Mouse (Mus musculus): ENCODE results near the gene Kif5a. TPM values are rescaled to one million over a fixed set of nuclear protein-coding genes. Genes with fewer than 3 reads are reported as not detected.

Gene Kif5a
- polyA plus RNA-seq, 1 experiment from 2014 or later, result 14.9 TPM

GRCm38 (mm10) chr10:127287271-127287935, 24.3 kb upstream of the Kif5a start:
- H3K27ac ChIP-seq (replicated peaks), result peak overlapping the region; percentile 97
- H3K27me3 ChIP-seq (ENCODE audit: low read depth, poor library complexity, severe bottlenecking), result no peaks in the 10 kb centered on the region
- H3K36me3 ChIP-seq, result peaks cover 50% of the 10 kb centered on the region
- DNase-seq (ENCODE audit: low spot score), result no peak
- H3K4me1 ChIP-seq, result peaks cover 77% of the 10 kb centered on the region
- peak overlapping the region; percentile 65 for H3K4me3 ChIP-seq
- 83% methylated on average over 15 of the region's 15 CpGs for WGBS
- H3K9me3 ChIP-seq (replicated peaks), result no peaks in the 10 kb centered on the region

- peaks cover 73% of the 10 kb centered on the region for H3K4me1 ChIP-seq
- no peaks in the 10 kb centered on the region for H3K27me3 ChIP-seq (ENCODE audit: low read depth, poor library complexity, severe bottlenecking)
- H3K27ac ChIP-seq (replicated peaks), result peak overlapping the region; percentile 70
- WGBS, result 54% methylated on average over 7 of the region's 7 CpGs
- H3K36me3 ChIP-seq, result peaks cover 57% of the 10 kb centered on the region
- peak; percentile 44 for DNase-seq (ENCODE audit: low spot score)
- H3K9me3 ChIP-seq (replicated peaks), result no peaks in the 10 kb centered on the region
- H3K4me3 ChIP-seq, result peak overlapping the region; percentile 65
Measured at GRCm38 (mm10) chr10:127286730-127287129, 23.6 kb upstream of the Kif5a start.

GRCm38 (mm10) chr10:127286194-127286593, 23.0 kb upstream of the Kif5a start:
- H3K4me3 ChIP-seq, result peak overlapping the region; percentile 65; the same call in 1 of the 2 replicates
- H3K27ac ChIP-seq (replicated peaks), result peak overlapping the region; percentile 70
- no peak for DNase-seq (ENCODE audit: low spot score)
- H3K9me3 ChIP-seq (replicated peaks), result no peaks in the 10 kb centered on the region
- peaks cover 67% of the 10 kb centered on the region for H3K4me1 ChIP-seq
- H3K36me3 ChIP-seq, result peaks cover 62% of the 10 kb centered on the region
- 80% methylated on average over 7 of the region's 7 CpGs for WGBS
- H3K27me3 ChIP-seq (ENCODE audit: low read depth, poor library complexity, severe bottlenecking), result no peaks in the 10 kb centered on the region

GRCm38 (mm10) chr10:127285644-127286043, 22.5 kb upstream of the Kif5a start:
- Histone ChIP-seq H3K4me3 (peak overlapping the region; percentile 65; the same call in 1 of the 2 replicates), H3K9me3 (replicated peaks) (no peaks in the 10 kb centered on the region), H3K27me3 (ENCODE audit: low read depth, poor library complexity, severe bottlenecking) (no peaks in the 10 kb centered on the region), H3K4me1 (peaks cover 65% of the 10 kb centered on the region), H3K36me3 (peaks cover 68% of the 10 kb centered on the region), H3K27ac (replicated peaks) (peak overlapping the region; percentile 70)
- no peak for DNase-seq (ENCODE audit: low spot score)
- WGBS, result 82% methylated on average over 13 of the region's 13 CpGs

GRCm38 (mm10) chr10:127284724-127285500, 21.8 kb upstream of the Kif5a start:
- H3K27ac ChIP-seq (replicated peaks), result peak overlapping the region; percentile 70
- H3K9me3 ChIP-seq (replicated peaks), result no peaks in the 10 kb centered on the region
- peaks cover 62% of the 10 kb centered on the region for H3K4me1 ChIP-seq
- H3K36me3 ChIP-seq, result peaks cover 75% of the 10 kb centered on the region
- peak overlapping the region; percentile 65; the same call in 1 of the 2 replicates for H3K4me3 ChIP-seq
- no peak for DNase-seq (ENCODE audit: low spot score)
- H3K27me3 ChIP-seq (ENCODE audit: low read depth, poor library complexity, severe bottlenecking), result no peaks in the 10 kb centered on the region
- 79% methylated on average over 11 of the region's 11 CpGs for WGBS

- Histone ChIP-seq H3K27ac (replicated peaks) (peak overlapping the region; percentile 70; the same call in 1 of the 2 replicates), H3K4me3 (peak overlapping the region; percentile 16; the same call in 1 of the 2 replicates), H3K9me3 (replicated peaks) (no peaks in the 10 kb centered on the region), H3K27me3 (ENCODE audit: low read depth, poor library complexity, severe bottlenecking) (no peaks in the 10 kb centered on the region), H3K4me1 (peaks cover 54% of the 10 kb centered on the region), H3K36me3 (peaks cover 83% of the 10 kb centered on the region)
- no peak for DNase-seq (ENCODE audit: low spot score)
- WGBS, result 86% methylated on average over 7 of the region's 7 CpGs
Measured at GRCm38 (mm10) chr10:127284105-127284622, 21.0 kb upstream of the Kif5a start.

- H3K27me3 ChIP-seq (ENCODE audit: low read depth, poor library complexity, severe bottlenecking), result no peaks in the 10 kb centered on the region
- peaks cover 97% of the 10 kb centered on the region for H3K36me3 ChIP-seq
- no peak overlapping the region for H3K4me3 ChIP-seq
- no peak overlapping the region for H3K27ac ChIP-seq (replicated peaks)
- H3K4me1 ChIP-seq, result peaks cover 42% of the 10 kb centered on the region
- no peaks in the 10 kb centered on the region for H3K9me3 ChIP-seq (replicated peaks)
- WGBS, result 94% methylated on average over 13 of the region's 13 CpGs
- no peak for DNase-seq (ENCODE audit: low spot score)
Measured at GRCm38 (mm10) chr10:127282620-127283215, 19.6 kb upstream of the Kif5a start.

- DNase-seq (ENCODE audit: low spot score), result no peak
- no peak overlapping the region for H3K4me3 ChIP-seq
Measured at GRCm38 (mm10) chr10:127281316-127281715, 18.2 kb upstream of the Kif5a start.

GRCm38 (mm10) chr10:127279730-127280129, 16.6 kb upstream of the Kif5a start:
- peaks cover 100% of the 10 kb centered on the region for H3K36me3 ChIP-seq
- 100% methylated on average over 2 of the region's 2 CpGs for WGBS
- no peaks in the 10 kb centered on the region for H3K9me3 ChIP-seq (replicated peaks)
- H3K4me1 ChIP-seq, result peaks cover 13% of the 10 kb centered on the region
- H3K27ac ChIP-seq (replicated peaks), result no peak overlapping the region
- no peaks in the 10 kb centered on the region for H3K27me3 ChIP-seq (ENCODE audit: low read depth, poor library complexity, severe bottlenecking)
- no peak for DNase-seq (ENCODE audit: low spot score)
- no peak overlapping the region for H3K4me3 ChIP-seq

More at GRCm38 (mm10) chr10:127281316-127281715, 18.2 kb upstream of the Kif5a start:
- 0 out of 2 replicates have a peak overlapping the region, but pooled peaks have one; percentile 13 for H3K27ac ChIP-seq (replicated peaks)
- peaks cover 100% of the 10 kb centered on the region for H3K36me3 ChIP-seq
- WGBS, result 85% methylated on average over 8 of the region's 8 CpGs
- no peaks in the 10 kb centered on the region for H3K9me3 ChIP-seq (replicated peaks)
- peaks cover 28% of the 10 kb centered on the region for H3K4me1 ChIP-seq
- H3K27me3 ChIP-seq (ENCODE audit: low read depth, poor library complexity, severe bottlenecking), result no peaks in the 10 kb centered on the region

- Histone ChIP-seq H3K36me3 (peaks cover 98% of the 10 kb centered on the region), H3K27ac (replicated peaks) (no peak overlapping the region), H3K4me3 (no peak overlapping the region), H3K27me3 (ENCODE audit: low read depth, poor library complexity, severe bottlenecking) (no peaks in the 10 kb centered on the region), H3K4me1 (peaks cover 5% of the 10 kb centered on the region; the same call in 1 of the 2 replicates), H3K9me3 (replicated peaks) (no peaks in the 10 kb centered on the region)
- WGBS, result 89% methylated on average over 11 of the region's 11 CpGs
- no peak for DNase-seq (ENCODE audit: low spot score)
Measured at GRCm38 (mm10) chr10:127274261-127275022, 11.3 kb upstream of the Kif5a start.

- H3K27me3 ChIP-seq (ENCODE audit: low read depth, poor library complexity, severe bottlenecking), result no peaks in the 10 kb centered on the region
- H3K4me3 ChIP-seq, result no peak overlapping the region
- DNase-seq (ENCODE audit: low spot score), result no peak
- H3K9me3 ChIP-seq (replicated peaks), result no peaks in the 10 kb centered on the region
- 92% methylated on average over 5 of the region's 5 CpGs for WGBS
- no peak overlapping the region for H3K27ac ChIP-seq (replicated peaks)
- H3K36me3 ChIP-seq, result peaks cover 93% of the 10 kb centered on the region
- peaks cover 19% of the 10 kb centered on the region for H3K4me1 ChIP-seq
Measured at GRCm38 (mm10) chr10:127272371-127272770, 9.2 kb upstream of the Kif5a start.

- no peak overlapping the region for H3K4me3 ChIP-seq
- 0 out of 2 replicates have a peak overlapping the region, but pooled peaks have one; percentile 19 for H3K27ac ChIP-seq (replicated peaks)
- no peak for DNase-seq (ENCODE audit: low spot score)
- 75% methylated on average over 4 of the region's 4 CpGs for WGBS
- peaks cover 2% of the 10 kb centered on the region; the same call in 1 of the 2 replicates for H3K27me3 ChIP-seq (ENCODE audit: low read depth, poor library complexity, severe bottlenecking)
- H3K4me1 ChIP-seq, result peaks cover 27% of the 10 kb centered on the region
- peaks cover 68% of the 10 kb centered on the region for H3K36me3 ChIP-seq
- no peaks in the 10 kb centered on the region for H3K9me3 ChIP-seq (replicated peaks)
Measured at GRCm38 (mm10) chr10:127269884-127270283, 6.7 kb upstream of the Kif5a start.
